Mouse (Mus musculus) CD4-positive, CD25-positive, alpha-beta regulatory T cell (primary cell): ENCODE results near the gene 1700113H08Rik. TPM values are rescaled to one million over a fixed set of nuclear protein-coding genes. Genes with fewer than 3 reads are reported as not detected.

ENCODE experiments used
- polyA plus RNA-seq: library from polyadenylated mRNA; unstranded; fragments of 100-300 nt; shearing (Covaris generic); gene quantifications from one replicate; pipeline ENCODE4 v1.2.1, GENCODE M21; 2017

The 1700113H08Rik gene
- polyA plus RNA-seq: not detected

GRCm38 (mm10) chr10:87057500-87058250 lies at the start of gene 1700113H08Rik:
1700113H08Rik (plus strand) TSS chr10:87058045.

Other genes starting within 250 kb of the 1700113H08Rik start
- 0.60 TPM for gene Stab2, start 50.0 kb upstream of the 1700113H08Rik start, polyA plus RNA-seq